Mouse (Mus musculus): Measurements from ENCODE around the gene Nelfcd. TPM values are rescaled to one million over a fixed set of nuclear protein-coding genes. Genes with fewer than 3 reads are reported as not detected.

Nelfcd gene
- total RNA-seq, 1 experiment: 63.8 TPM

- in situ Hi-C loops (cut with MboI; ENCODE audit: low sequenced_read_pairs in 2 of 2, unreplicated experiment in 2 of 2): no loop called here
- Histone ChIP-seq H3K9me3 (ENCODE audit: control insufficient read depth, insufficient read depth, low read depth, low read length) (no peaks in the 10 kb centered on the region), H3K4me1 (ENCODE audit: control insufficient read depth in 2 of 2, insufficient read depth in 2 of 2, low read length in 2 of 2, poor library complexity in 1 of 2) (no peaks in the 10 kb centered on the region), H3K4me3 (ENCODE audit: insufficient read depth in 1 of 2, low read depth in 1 of 2, low read length in 2 of 2, poor library complexity in 1 of 2, severe bottlenecking in 1 of 2) (no peak overlapping the region), H3K36me3 (ENCODE audit: control insufficient read depth, insufficient read depth, low read length, poor library complexity, severe bottlenecking) (no peaks in the 10 kb centered on the region), H3K27ac (ENCODE audit: insufficient read depth, low read depth, low read length, poor library complexity, severe bottlenecking) (no peak overlapping the region), H3K9ac (ENCODE audit: insufficient read depth, low read depth, low read length, poor library complexity, severe bottlenecking) (no peak overlapping the region; the same call in 1 of the 2 replicates)
- DNase-seq (ENCODE audit: low read depth, low spot score): no peak
- TF ChIP-seq CHD2 (IDR thresholded peaks at IDR 0.05; ENCODE audit: low read depth, low read length): no peak
- no peak for TF ChIP-seq MAFK (IDR thresholded peaks at IDR 0.05; ENCODE audit: insufficient read depth, low read depth, low read length)
- no peak for TF ChIP-seq HCFC1 (IDR thresholded peaks at IDR 0.05; ENCODE audit: borderline replicate concordance, insufficient read depth, low read length)
- TF ChIP-seq ZC3H11A (IDR thresholded peaks at IDR 0.05; ENCODE audit: borderline replicate concordance, low read depth, low read length): no peak
- no peak for TF ChIP-seq ZNF384 (IDR thresholded peaks at IDR 0.05; ENCODE audit: low read depth, low read length)
Measured at GRCm38 (mm10) chr2:174392554-174392953, 23.1 kb upstream of the Nelfcd start.

GRCm38 (mm10) chr2:174393383-174393782, 22.2 kb upstream of the Nelfcd start:
- Histone ChIP-seq H3K36me3 (ENCODE audit: control insufficient read depth, insufficient read depth, low read length, poor library complexity, severe bottlenecking) (no peaks in the 10 kb centered on the region), H3K27ac (ENCODE audit: insufficient read depth, low read depth, low read length, poor library complexity, severe bottlenecking) (no peak overlapping the region), H3K9me3 (ENCODE audit: control insufficient read depth, insufficient read depth, low read depth, low read length) (no peaks in the 10 kb centered on the region), H3K4me3 (ENCODE audit: insufficient read depth in 1 of 2, low read depth in 1 of 2, low read length in 2 of 2, poor library complexity in 1 of 2, severe bottlenecking in 1 of 2) (no peak overlapping the region), H3K4me1 (ENCODE audit: control insufficient read depth in 2 of 2, insufficient read depth in 2 of 2, low read length in 2 of 2, poor library complexity in 1 of 2) (no peaks in the 10 kb centered on the region), H3K9ac (ENCODE audit: insufficient read depth, low read depth, low read length, poor library complexity, severe bottlenecking) (no peak overlapping the region)
- TF ChIP-seq MAFK (IDR thresholded peaks at IDR 0.05; ENCODE audit: insufficient read depth, low read depth, low read length) (no peak), ZNF384 (IDR thresholded peaks at IDR 0.05; ENCODE audit: low read depth, low read length) (no peak), HCFC1 (IDR thresholded peaks at IDR 0.05; ENCODE audit: borderline replicate concordance, insufficient read depth, low read length) (no peak), CHD2 (IDR thresholded peaks at IDR 0.05; ENCODE audit: low read depth, low read length) (no peak), ZC3H11A (IDR thresholded peaks at IDR 0.05; ENCODE audit: borderline replicate concordance, low read depth, low read length) (no peak)
- in situ Hi-C loops (cut with MboI; ENCODE audit: low sequenced_read_pairs in 2 of 2, unreplicated experiment in 2 of 2): no loop called here
- DNase-seq (ENCODE audit: low read depth, low spot score): no peak

GRCm38 (mm10) chr2:174396643-174397042, 19.0 kb upstream of the Nelfcd start:
- DNase-seq (ENCODE audit: low read depth, low spot score): no peak
- Histone ChIP-seq H3K4me1 (ENCODE audit: control insufficient read depth in 2 of 2, insufficient read depth in 2 of 2, low read length in 2 of 2, poor library complexity in 1 of 2) (no peaks in the 10 kb centered on the region), H3K36me3 (ENCODE audit: control insufficient read depth, insufficient read depth, low read length, poor library complexity, severe bottlenecking) (no peaks in the 10 kb centered on the region), H3K4me3 (ENCODE audit: insufficient read depth in 1 of 2, low read depth in 1 of 2, low read length in 2 of 2, poor library complexity in 1 of 2, severe bottlenecking in 1 of 2) (no peak overlapping the region), H3K9me3 (ENCODE audit: control insufficient read depth, insufficient read depth, low read depth, low read length) (no peaks in the 10 kb centered on the region), H3K27ac (ENCODE audit: insufficient read depth, low read depth, low read length, poor library complexity, severe bottlenecking) (no peak overlapping the region), H3K9ac (ENCODE audit: insufficient read depth, low read depth, low read length, poor library complexity, severe bottlenecking) (no peak overlapping the region)
- in situ Hi-C loops (cut with MboI; ENCODE audit: low sequenced_read_pairs in 2 of 2, unreplicated experiment in 2 of 2): no loop called here
- TF ChIP-seq CHD2 (IDR thresholded peaks at IDR 0.05; ENCODE audit: low read depth, low read length) (no peak), ZC3H11A (IDR thresholded peaks at IDR 0.05; ENCODE audit: borderline replicate concordance, low read depth, low read length) (no peak), ZNF384 (IDR thresholded peaks at IDR 0.05; ENCODE audit: low read depth, low read length) (no peak), HCFC1 (IDR thresholded peaks at IDR 0.05; ENCODE audit: borderline replicate concordance, insufficient read depth, low read length) (no peak), MAFK (IDR thresholded peaks at IDR 0.05; ENCODE audit: insufficient read depth, low read depth, low read length) (no peak)

GRCm38 (mm10) chr2:174397065-174397464, 18.5 kb upstream of the Nelfcd start:
- Histone ChIP-seq H3K9me3 (ENCODE audit: control insufficient read depth, insufficient read depth, low read depth, low read length) (no peaks in the 10 kb centered on the region), H3K9ac (ENCODE audit: insufficient read depth, low read depth, low read length, poor library complexity, severe bottlenecking) (no peak overlapping the region), H3K27ac (ENCODE audit: insufficient read depth, low read depth, low read length, poor library complexity, severe bottlenecking) (no peak overlapping the region), H3K4me1 (ENCODE audit: control insufficient read depth in 2 of 2, insufficient read depth in 2 of 2, low read length in 2 of 2, poor library complexity in 1 of 2) (no peaks in the 10 kb centered on the region), H3K36me3 (ENCODE audit: control insufficient read depth, insufficient read depth, low read length, poor library complexity, severe bottlenecking) (no peaks in the 10 kb centered on the region), H3K4me3 (ENCODE audit: insufficient read depth in 1 of 2, low read depth in 1 of 2, low read length in 2 of 2, poor library complexity in 1 of 2, severe bottlenecking in 1 of 2) (no peak overlapping the region)
- no peak for DNase-seq (ENCODE audit: low read depth, low spot score)
- no peak for TF ChIP-seq ZNF384 (IDR thresholded peaks at IDR 0.05; ENCODE audit: low read depth, low read length)
- TF ChIP-seq HCFC1 (IDR thresholded peaks at IDR 0.05; ENCODE audit: borderline replicate concordance, insufficient read depth, low read length): no peak
- no peak for TF ChIP-seq ZC3H11A (IDR thresholded peaks at IDR 0.05; ENCODE audit: borderline replicate concordance, low read depth, low read length)
- no peak for TF ChIP-seq CHD2 (IDR thresholded peaks at IDR 0.05; ENCODE audit: low read depth, low read length)
- TF ChIP-seq MAFK (IDR thresholded peaks at IDR 0.05; ENCODE audit: insufficient read depth, low read depth, low read length): no peak
- in situ Hi-C loops (cut with MboI; ENCODE audit: low sequenced_read_pairs in 2 of 2, unreplicated experiment in 2 of 2): no loop called here

- no peaks in the 10 kb centered on the region for H3K9me3 ChIP-seq (ENCODE audit: control insufficient read depth, insufficient read depth, low read depth, low read length)
- TF ChIP-seq MAFK (IDR thresholded peaks at IDR 0.05; ENCODE audit: insufficient read depth, low read depth, low read length) (no peak), ZNF384 (IDR thresholded peaks at IDR 0.05; ENCODE audit: low read depth, low read length) (no peak)
- H3K9ac ChIP-seq (ENCODE audit: insufficient read depth, low read depth, low read length, poor library complexity, severe bottlenecking): no peak overlapping the region
- no peak for DNase-seq (ENCODE audit: low read depth, low spot score)
- in situ Hi-C loops (cut with MboI; ENCODE audit: low sequenced_read_pairs in 2 of 2, unreplicated experiment in 2 of 2): no loop called here
- no peaks in the 10 kb centered on the region for H3K36me3 ChIP-seq (ENCODE audit: control insufficient read depth, insufficient read depth, low read length, poor library complexity, severe bottlenecking)
- no peaks in the 10 kb centered on the region for H3K4me1 ChIP-seq (ENCODE audit: control insufficient read depth in 2 of 2, insufficient read depth in 2 of 2, low read length in 2 of 2, poor library complexity in 1 of 2)
- no peak overlapping the region for H3K27ac ChIP-seq (ENCODE audit: insufficient read depth, low read depth, low read length, poor library complexity, severe bottlenecking)
- H3K4me3 ChIP-seq (ENCODE audit: insufficient read depth in 1 of 2, low read depth in 1 of 2, low read length in 2 of 2, poor library complexity in 1 of 2, severe bottlenecking in 1 of 2): no peak overlapping the region
Measured at GRCm38 (mm10) chr2:174397881-174398280, 17.7 kb upstream of the Nelfcd start.

Measured in ES-E14 (cell line).